Mouse (Mus musculus): ENCODE measurements around the gene Ngf. TPM values are rescaled to one million over a fixed set of nuclear protein-coding genes. Genes with fewer than 3 reads are reported as not detected.

Ngf gene
- polyA plus RNA-seq, 1 experiment from 2014 or later: 4.3 TPM

DNA sequence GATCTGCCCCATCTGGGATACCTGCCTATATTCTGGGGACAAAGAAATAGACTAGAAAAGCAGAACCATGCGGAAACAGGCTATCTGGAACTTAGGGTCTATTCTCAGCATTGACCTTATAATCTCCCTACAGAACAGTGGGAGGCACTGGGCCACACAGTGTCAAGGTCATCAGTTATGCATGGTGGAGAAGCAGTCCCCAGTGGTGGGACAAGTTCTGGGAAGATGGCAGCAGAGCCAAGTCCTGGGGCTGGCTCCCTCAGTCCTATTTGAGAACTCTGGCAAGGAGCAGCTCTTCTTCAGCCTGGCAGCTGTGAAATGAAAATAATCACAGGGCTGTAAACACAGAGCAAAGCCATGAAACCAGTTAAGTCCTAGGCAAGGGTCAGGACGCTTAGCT is 54.0 kb downstream of the Ngf start:
- Histone ChIP-seq H3K27ac (ENCODE audit: low read length) (no peak overlapping the region), H3K27me3 (ENCODE audit: control insufficient read depth, insufficient read depth, low read length) (no peaks in the 10 kb centered on the region), H3K9me3 (replicated peaks; ENCODE audit: control insufficient read depth, low read length) (no peaks in the 10 kb centered on the region), H3K4me3 (replicated peaks; ENCODE audit: low read length) (no peak overlapping the region), H3K9ac (ENCODE audit: low read length) (no peak overlapping the region), H3K4me1 (ENCODE audit: control insufficient read depth, insufficient read depth, low read length) (peaks cover 5% of the 10 kb centered on the region; the same call in 1 of the 2 replicates), H3K4me2 (ENCODE audit: low read depth, low read length) (no peak overlapping the region), H3K36me3 (ENCODE audit: control insufficient read depth, insufficient read depth, low read length) (no peaks in the 10 kb centered on the region)
- WGBS: 80% methylated on average over 2 of the region's 2 CpGs
- ATAC-seq (ENCODE audit: insufficient read depth, low FRiP score): no peak

GRCm38 (mm10) chr3:102524951-102525350 is 55.2 kb downstream of the Ngf start:
- Histone ChIP-seq H3K4me2 (ENCODE audit: low read depth, low read length) (no peak overlapping the region), H3K9me3 (replicated peaks; ENCODE audit: control insufficient read depth, low read length) (no peaks in the 10 kb centered on the region), H3K4me3 (replicated peaks; ENCODE audit: low read length) (no peak overlapping the region), H3K9ac (ENCODE audit: low read length) (no peak overlapping the region), H3K27ac (ENCODE audit: low read length) (no peak overlapping the region), H3K27me3 (ENCODE audit: control insufficient read depth, insufficient read depth, low read length) (no peaks in the 10 kb centered on the region), H3K4me1 (ENCODE audit: control insufficient read depth, insufficient read depth, low read length) (peaks cover 9% of the 10 kb centered on the region), H3K36me3 (ENCODE audit: control insufficient read depth, insufficient read depth, low read length) (no peaks in the 10 kb centered on the region)
- WGBS: 48% methylated on average over 7 of the region's 7 CpGs
- ATAC-seq (ENCODE audit: insufficient read depth, low FRiP score): no peak

GRCm38 (mm10) chr3:102525856-102526255 is 56.1 kb downstream of the Ngf start:
- WGBS: 68% methylated on average over 8 of the region's 8 CpGs

DNA sequence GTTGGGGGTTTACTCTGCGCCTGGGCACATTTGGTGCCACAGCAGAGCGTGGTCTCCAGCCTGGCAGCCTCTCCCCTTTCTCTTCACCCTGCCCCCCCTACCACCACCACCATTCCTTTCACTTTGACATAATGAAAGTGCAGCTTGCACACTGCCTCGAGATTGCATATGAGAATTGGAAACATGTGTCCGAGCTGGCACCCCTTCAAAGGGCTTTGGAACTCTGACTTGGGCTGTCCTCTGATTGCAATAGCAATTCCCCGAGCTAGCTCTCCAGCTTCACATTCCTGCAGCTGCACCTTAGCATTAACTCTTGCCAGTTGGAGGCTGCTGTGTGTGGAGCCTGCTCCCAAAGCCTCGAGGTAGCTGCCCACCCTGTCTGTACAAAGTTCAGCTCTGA is 56.8 kb downstream of the Ngf start:
- no peaks in the 10 kb centered on the region for H3K27me3 ChIP-seq (ENCODE audit: control insufficient read depth, insufficient read depth, low read length)
- WGBS: 45% methylated on average over 6 of the region's 6 CpGs
- no peak overlapping the region for H3K4me3 ChIP-seq (replicated peaks; ENCODE audit: low read length)
- peak overlapping the region; percentile 31 for H3K4me2 ChIP-seq (ENCODE audit: low read depth, low read length)
- H3K9ac ChIP-seq (ENCODE audit: low read length): no peak overlapping the region
- H3K27ac ChIP-seq (ENCODE audit: low read length): no peak overlapping the region
- ATAC-seq (ENCODE audit: insufficient read depth, low FRiP score): no peak
- H3K4me1 ChIP-seq (ENCODE audit: control insufficient read depth, insufficient read depth, low read length): peaks cover 9% of the 10 kb centered on the region
- H3K9me3 ChIP-seq (replicated peaks; ENCODE audit: control insufficient read depth, low read length): no peaks in the 10 kb centered on the region
- no peaks in the 10 kb centered on the region for H3K36me3 ChIP-seq (ENCODE audit: control insufficient read depth, insufficient read depth, low read length)

More at GRCm38 (mm10) chr3:102525856-102526255, 56.1 kb downstream of the Ngf start:
- no peak overlapping the region for H3K9ac ChIP-seq (ENCODE audit: low read length)
- no peak overlapping the region for H3K4me3 ChIP-seq (replicated peaks; ENCODE audit: low read length)
- no peaks in the 10 kb centered on the region for H3K27me3 ChIP-seq (ENCODE audit: control insufficient read depth, insufficient read depth, low read length)
- ATAC-seq (ENCODE audit: insufficient read depth, low FRiP score): no peak
- no peak overlapping the region; the same call in 1 of the 2 replicates for H3K4me2 ChIP-seq (ENCODE audit: low read depth, low read length)
- no peaks in the 10 kb centered on the region for H3K9me3 ChIP-seq (replicated peaks; ENCODE audit: control insufficient read depth, low read length)
- H3K36me3 ChIP-seq (ENCODE audit: control insufficient read depth, insufficient read depth, low read length): no peaks in the 10 kb centered on the region
- H3K27ac ChIP-seq (ENCODE audit: low read length): no peak overlapping the region
- H3K4me1 ChIP-seq (ENCODE audit: control insufficient read depth, insufficient read depth, low read length): peaks cover 9% of the 10 kb centered on the region

- 88% methylated on average over 1 of the region's 1 CpGs for WGBS
- ATAC-seq (ENCODE audit: insufficient read depth, low FRiP score): no peak
- H3K36me3 ChIP-seq (ENCODE audit: control insufficient read depth, insufficient read depth, low read length): no peaks in the 10 kb centered on the region
- no peaks in the 10 kb centered on the region for H3K4me1 ChIP-seq (ENCODE audit: control insufficient read depth, insufficient read depth, low read length)
- no peaks in the 10 kb centered on the region for H3K9me3 ChIP-seq (replicated peaks; ENCODE audit: control insufficient read depth, low read length)
- H3K27ac ChIP-seq (ENCODE audit: low read length): no peak overlapping the region
- H3K27me3 ChIP-seq (ENCODE audit: control insufficient read depth, insufficient read depth, low read length): no peaks in the 10 kb centered on the region
- H3K4me3 ChIP-seq (replicated peaks; ENCODE audit: low read length): no peak overlapping the region
- no peak overlapping the region for H3K4me2 ChIP-seq (ENCODE audit: low read depth, low read length)
- no peak overlapping the region for H3K9ac ChIP-seq (ENCODE audit: low read length)
These were observed 65.0 kb downstream of the Ngf start for GRCm38 (mm10) chr3:102534744-102535143.

GRCm38 (mm10) chr3:102543646-102544045 is 73.9 kb downstream of the Ngf start:
- Histone ChIP-seq H3K27ac (ENCODE audit: low read length) (no peak overlapping the region), H3K36me3 (ENCODE audit: control insufficient read depth, insufficient read depth, low read length) (no peaks in the 10 kb centered on the region), H3K9me3 (replicated peaks; ENCODE audit: control insufficient read depth, low read length) (no peaks in the 10 kb centered on the region), H3K9ac (ENCODE audit: low read length) (no peak overlapping the region), H3K4me3 (replicated peaks; ENCODE audit: low read length) (no peak overlapping the region), H3K4me2 (ENCODE audit: low read depth, low read length) (no peak overlapping the region), H3K27me3 (ENCODE audit: control insufficient read depth, insufficient read depth, low read length) (no peaks in the 10 kb centered on the region), H3K4me1 (ENCODE audit: control insufficient read depth, insufficient read depth, low read length) (no peaks in the 10 kb centered on the region)
- 79% methylated on average over 5 of the region's 5 CpGs for WGBS
- ATAC-seq (ENCODE audit: insufficient read depth, low FRiP score): no peak

- Histone ChIP-seq H3K4me2 (ENCODE audit: low read depth, low read length) (no peak overlapping the region), H3K36me3 (ENCODE audit: control insufficient read depth, insufficient read depth, low read length) (no peaks in the 10 kb centered on the region), H3K9ac (ENCODE audit: low read length) (no peak overlapping the region), H3K27ac (ENCODE audit: low read length) (no peak overlapping the region), H3K9me3 (replicated peaks; ENCODE audit: control insufficient read depth, low read length) (no peaks in the 10 kb centered on the region), H3K27me3 (ENCODE audit: control insufficient read depth, insufficient read depth, low read length) (no peaks in the 10 kb centered on the region), H3K4me3 (replicated peaks; ENCODE audit: low read length) (no peak overlapping the region), H3K4me1 (ENCODE audit: control insufficient read depth, insufficient read depth, low read length) (no peaks in the 10 kb centered on the region)
- no peak for ATAC-seq (ENCODE audit: insufficient read depth, low FRiP score)
- whole genome bisulfite sequencing: 82% methylated on average over 5 of the region's 5 CpGs
These were observed 77.8 kb downstream of the Ngf start for GRCm38 (mm10) chr3:102547536-102547935.

- WGBS: 59% methylated on average over 6 of the region's 6 CpGs
- Histone ChIP-seq H3K4me1 (ENCODE audit: control insufficient read depth, insufficient read depth, low read length) (0 out of 2 replicates have a peak, but pooled peaks cover 3% of the 10 kb centered on the region), H3K27ac (ENCODE audit: low read length) (no peak overlapping the region), H3K9me3 (replicated peaks; ENCODE audit: control insufficient read depth, low read length) (no peaks in the 10 kb centered on the region), H3K9ac (ENCODE audit: low read length) (no peak overlapping the region), H3K36me3 (ENCODE audit: control insufficient read depth, insufficient read depth, low read length) (no peaks in the 10 kb centered on the region), H3K4me3 (replicated peaks; ENCODE audit: low read length) (no peak overlapping the region), H3K27me3 (ENCODE audit: control insufficient read depth, insufficient read depth, low read length) (no peaks in the 10 kb centered on the region), H3K4me2 (ENCODE audit: low read depth, low read length) (no peak overlapping the region)
- ATAC-seq (ENCODE audit: insufficient read depth, low FRiP score): no peak
These were observed 84.4 kb downstream of the Ngf start for GRCm38 (mm10) chr3:102553935-102554670.

DNA sequence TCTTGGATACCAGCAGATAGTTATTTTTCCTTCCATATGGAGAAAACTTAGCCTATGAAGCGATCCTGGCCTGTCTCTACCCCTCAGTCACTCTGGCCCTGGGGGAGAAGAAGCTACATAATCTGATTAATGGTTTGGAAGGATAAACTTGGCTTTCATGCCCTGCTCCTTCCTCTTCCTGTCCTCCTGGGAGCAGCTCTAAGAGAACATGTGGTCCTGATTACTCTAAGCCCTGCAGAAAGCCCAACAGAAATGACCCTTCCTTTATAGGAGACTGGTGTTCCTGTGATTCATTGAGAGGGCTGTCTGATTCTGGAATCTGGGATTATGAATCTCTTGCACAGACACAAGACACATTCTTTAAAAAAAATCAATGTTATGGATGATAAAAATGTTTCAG is 86.4 kb downstream of the Ngf start:
- Histone ChIP-seq H3K4me2 (ENCODE audit: low read depth, low read length) (no peak overlapping the region), H3K9ac (ENCODE audit: low read length) (no peak overlapping the region), H3K4me1 (ENCODE audit: control insufficient read depth, insufficient read depth, low read length) (0 out of 2 replicates have a peak, but pooled peaks cover 3% of the 10 kb centered on the region), H3K9me3 (replicated peaks; ENCODE audit: control insufficient read depth, low read length) (no peaks in the 10 kb centered on the region), H3K4me3 (replicated peaks; ENCODE audit: low read length) (no peak overlapping the region), H3K27me3 (ENCODE audit: control insufficient read depth, insufficient read depth, low read length) (no peaks in the 10 kb centered on the region), H3K27ac (ENCODE audit: low read length) (no peak overlapping the region), H3K36me3 (ENCODE audit: control insufficient read depth, insufficient read depth, low read length) (no peaks in the 10 kb centered on the region)
- ATAC-seq (ENCODE audit: insufficient read depth, low FRiP score): no peak
- WGBS: 42% methylated on average over 1 of the region's 1 CpGs

Measured in stomach, embryonic 16.5 days (tissue).